Mouse (Mus musculus) gastrocnemius, postnatal 14 days (tissue): ENCODE measurements around the gene Slc19a2. TPM values are rescaled to one million over a fixed set of nuclear protein-coding genes. Genes with fewer than 3 reads are reported as not detected.
A peak's percentile ranks its signal among the peaks of the same experiment; 100 is the strongest.

Experiments
- DNase-seq: peaks from one replicate; pipeline ENCODE4 v3.0.0; 2021; ENCODE audit warnings: mixed read lengths
- intact Hi-C: fragments of 180-260 bp; cut with DNase I; formaldehyde crosslinking; loops from one replicate; pipeline ENCODE4 v1.15.1; 2025; ENCODE audit warnings: low total_unique reads
- total RNA-seq, 2 experiments: library from RNA; stranded (reverse); gene quantifications; 2 replicates each; pipeline ENCODE4 v1.2.3; 2021

The Slc19a2 gene
- total RNA-seq, 2 experiments from 2014 or later: 1.8 to 2.6 TPM

- no peak for DNase-seq
- intact Hi-C loops: no loop called here
Observed at GRCm38 (mm10) chr1:164250391-164251150, 1.7 kb downstream of the Slc19a2 start.

- DNase-seq: no peak
- intact Hi-C loops: no loop called here
Observed at GRCm38 (mm10) chr1:164251438-164251837, 2.6 kb downstream of the Slc19a2 start.

GRCm38 (mm10) chr1:164252551-164252950 is 3.7 kb downstream of the Slc19a2 start:
- intact Hi-C loops: no loop called here

GRCm38 (mm10) chr1:164254836-164255235 is 6.0 kb downstream of the Slc19a2 start:
- intact Hi-C loops: no loop called here

More at GRCm38 (mm10) chr1:164252551-164252950, 3.7 kb downstream of the Slc19a2 start:
- no peak for DNase-seq

GRCm38 (mm10) chr1:164260171-164261028 is 11.6 kb downstream of the Slc19a2 start:
- intact Hi-C loops: no loop called here

More at GRCm38 (mm10) chr1:164254836-164255235, 6.0 kb downstream of the Slc19a2 start:
- no peak for DNase-seq

GRCm38 (mm10) chr1:164261553-164261952 is 12.7 kb downstream of the Slc19a2 start:
- intact Hi-C loops: no loop called here
- no peak for DNase-seq

More at GRCm38 (mm10) chr1:164260171-164261028, 11.6 kb downstream of the Slc19a2 start:
- no peak for DNase-seq

- no peak for DNase-seq
- intact Hi-C loops: no loop called here
Observed at GRCm38 (mm10) chr1:164270941-164271340, 22.1 kb downstream of the Slc19a2 start.

- no peak for DNase-seq
- intact Hi-C loops: no loop called here
Observed at GRCm38 (mm10) chr1:164273659-164274058, 24.8 kb downstream of the Slc19a2 start.

GRCm38 (mm10) chr1:164275455-164275954 is 26.7 kb downstream of the Slc19a2 start, which contains the start of gene Ccdc181:
Gene Ccdc181, plus strand, starts transcription at chr1:164275585.
- peak; percentile 91 for DNase-seq
- intact Hi-C loops: no loop called here

GRCm38 (mm10) chr1:164276552-164276951 is 27.7 kb downstream of the Slc19a2 start:
- no peak for DNase-seq
- intact Hi-C loops: no loop called here

- no peak for DNase-seq
- intact Hi-C loops: no loop called here
Observed at GRCm38 (mm10) chr1:164279332-164279731, 30.5 kb downstream of the Slc19a2 start.

- intact Hi-C loops: no loop called here
- DNase-seq: no peak
Observed at GRCm38 (mm10) chr1:164284007-164284406, 35.2 kb downstream of the Slc19a2 start.

- intact Hi-C loops: no loop called here
- no peak for DNase-seq
Observed at GRCm38 (mm10) chr1:164287406-164287805, 38.6 kb downstream of the Slc19a2 start.

- no peak for DNase-seq
- intact Hi-C loops: no loop called here
Observed at GRCm38 (mm10) chr1:164292040-164292439, 43.2 kb downstream of the Slc19a2 start.

GRCm38 (mm10) chr1:164294071-164294470 is 45.2 kb downstream of the Slc19a2 start:
- intact Hi-C loops: no loop called here
- DNase-seq: no peak

- no peak for DNase-seq
- intact Hi-C loops: no loop called here
Observed at GRCm38 (mm10) chr1:164296473-164296872, 47.6 kb downstream of the Slc19a2 start.

- DNase-seq: no peak
- intact Hi-C loops: no loop called here
Observed at GRCm38 (mm10) chr1:164301949-164302348, 53.1 kb downstream of the Slc19a2 start.

GRCm38 (mm10) chr1:164303821-164304220 is 55.0 kb downstream of the Slc19a2 start, which contains the start of gene Nme7:
Gene Nme7, plus strand, starts transcription at chr1:164304121.
- intact Hi-C loops: no loop called here
- DNase-seq: no peak

GRCm38 (mm10) chr1:164307124-164307751 is 58.4 kb downstream of the Slc19a2 start, which contains the start of gene Blzf1:
Gene Blzf1, minus strand, starts transcription at chr1:164307489.
- peak; percentile 98 for DNase-seq
- intact Hi-C loops: no loop called here

- intact Hi-C loops: no loop called here
- DNase-seq: no peak
Observed at GRCm38 (mm10) chr1:164307922-164308321, 59.1 kb downstream of the Slc19a2 start.
